Mouse (Mus musculus) G1E (cell line): Measurements from ENCODE around the gene Rab37.

Source experiments
- CTCF ChIP-seq: IDR thresholded peaks from 2 replicates; pipeline ENCODE4 v1.5.1; 2012; ENCODE audit warnings: low read depth, low read length, inconsistent platforms, mixed read lengths
- GATA1 ChIP-seq: IDR thresholded peaks from 2 replicates; pipeline ENCODE4 v1.6.1; 2012; ENCODE audit warnings: borderline replicate concordance, low read length, inconsistent platforms, mixed read lengths
- POLR2AphosphoS5 ChIP-seq: IDR thresholded peaks from 2 replicates; pipeline ENCODE4 v1.6.1; 2012; ENCODE audit warnings: low read depth, low read length, inconsistent platforms; ENCODE audit not compliant: insufficient replicate concordance
- TAL1 ChIP-seq: conservative IDR thresholded peaks from 2 replicates; pipeline ENCODE4 v1.6.1; 2012; ENCODE audit warnings: low read depth, low read length, inconsistent platforms, mixed read lengths

GRCm38 (mm10) chr11:115151755-115152429 lies 60.7 kb downstream of the Rab37 start:
- no peak for TF ChIP-seq GATA1
- no peak for TF ChIP-seq CTCF
- TF ChIP-seq POLR2AphosphoS5 = no peak
- no peak for TF ChIP-seq TAL1
